Mouse (Mus musculus): ENCODE data around the gene Fgd2.

The Fgd2 gene

GRCm38 (mm10) chr17:29419976-29420739 is 59.4 kb downstream of the Fgd2 start:
- in situ Hi-C loops (cut with MboI, MseI): loop anchor here in 1 of 2 experiments (10.0 kb wide), 1 partner anchor 715 kb away; no protein-coding TSS in a partner anchor

GRCm38 (mm10) chr17:29421319-29421718 is 60.6 kb downstream of the Fgd2 start:
- in situ Hi-C loops (cut with MboI, MseI): no loop called here

- in situ Hi-C loops (cut with MboI, MseI): no loop called here
Observed at GRCm38 (mm10) chr17:29422337-29422736, 61.6 kb downstream of the Fgd2 start.

GRCm38 (mm10) chr17:29422912-29423504 is 62.3 kb downstream of the Fgd2 start:
- in situ Hi-C loops (cut with MboI, MseI): no loop called here

GRCm38 (mm10) chr17:29423991-29424390 is 63.3 kb downstream of the Fgd2 start:
- in situ Hi-C loops (cut with MboI, MseI): no loop called here

- in situ Hi-C loops (cut with MboI, MseI): loop anchor here in 1 of 2 experiments (25.0 kb wide), 1 partner anchor 1413 kb away; no protein-coding TSS in a partner anchor
Observed at GRCm38 (mm10) chr17:29425345-29425744, 64.6 kb downstream of the Fgd2 start.

GRCm38 (mm10) chr17:29428213-29428612 is 67.5 kb downstream of the Fgd2 start:
- in situ Hi-C loops (cut with MboI, MseI): loop anchor here in 1 of 2 experiments (25.0 kb wide), 1 partner anchor 1416 kb away; no protein-coding TSS in a partner anchor

GRCm38 (mm10) chr17:29428826-29429225 is 68.1 kb downstream of the Fgd2 start:
- in situ Hi-C loops (cut with MboI, MseI): loop anchor here in 1 of 2 experiments (25.0 kb wide), 1 partner anchor 1417 kb away; no protein-coding TSS in a partner anchor

All from T-helper 17 cell (primary cell).